Mouse (Mus musculus): ENCODE measurements at regions not wholly inside any gene's neighbourhood (a gene's known extent, or its start where the extent isn't known, plus 50 kb on each side); places are given as distances from the start of the nearest gene placed in this dataset.

DNA sequence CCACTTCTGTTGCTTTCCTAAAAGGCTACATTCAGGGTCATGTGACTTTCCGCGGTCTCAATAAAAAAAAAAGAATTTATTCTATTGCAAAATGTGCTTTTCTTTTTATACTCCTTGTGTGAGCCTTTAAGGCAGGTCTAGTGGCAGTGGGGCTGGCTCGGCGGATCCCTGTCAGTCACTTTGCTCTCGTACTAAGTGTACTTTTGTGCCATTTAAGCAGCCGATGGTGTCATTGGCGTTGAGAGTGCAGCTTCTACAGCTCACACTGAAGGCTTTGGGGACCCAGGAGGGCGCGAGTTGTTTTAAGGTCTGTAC is 313.1 kb downstream of the Mtx2 start:
- Histone ChIP-seq H3K4me3 (ENCODE audit: low read depth, low read length) (no peak overlapping the region), H3K27me3 (ENCODE audit: control insufficient read depth, insufficient read depth, low read length, poor library complexity, severe bottlenecking) (peaks cover 1% of the 10 kb centered on the region; the same call in 1 of the 2 replicates), H3K36me3 (ENCODE audit: control insufficient read depth, insufficient read depth, low read length, poor library complexity, severe bottlenecking) (no peaks in the 10 kb centered on the region), H3K27ac (ENCODE audit: insufficient read depth, low read length) (no peak overlapping the region), H3K9me3 (replicated peaks; ENCODE audit: control insufficient read depth, insufficient read depth, low read length, poor library complexity, severe bottlenecking) (no peaks in the 10 kb centered on the region), H3K9ac (ENCODE audit: low read depth, poor library complexity, severe bottlenecking) (no peak overlapping the region), H3K4me1 (ENCODE audit: control insufficient read depth, insufficient read depth, low read length) (no peaks in the 10 kb centered on the region)
- TF ChIP-seq EP300 (IDR thresholded peaks at IDR 0.05; ENCODE audit: insufficient read depth, low read depth, low read length) (no peak), POLR2A (IDR thresholded peaks at IDR 0.05; ENCODE audit: insufficient read depth, low read length) (no peak), CTCF (IDR thresholded peaks at IDR 0.05; ENCODE audit: low read depth, low read length) (no peak)

DNA sequence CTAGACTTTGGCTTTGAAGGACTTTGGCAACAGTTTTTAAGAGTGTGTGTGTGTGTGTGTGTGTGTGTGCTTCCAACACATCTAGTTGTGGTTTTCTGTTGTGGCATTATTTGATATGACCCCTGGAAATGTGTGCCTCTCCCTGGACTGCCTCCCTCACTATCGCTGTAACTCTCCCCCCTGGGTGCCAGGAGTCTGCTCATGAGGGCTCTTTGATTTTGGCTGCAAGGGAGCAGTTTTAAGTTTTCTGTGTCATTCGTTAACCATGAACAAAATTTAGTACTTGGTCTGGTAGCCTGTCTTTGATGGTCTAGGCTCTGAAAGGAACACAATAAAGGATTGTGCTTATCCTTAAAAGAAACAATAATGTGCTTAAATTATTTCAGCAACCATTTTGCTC is 313.9 kb downstream of the Mtx2 start:
- Histone ChIP-seq H3K4me3 (ENCODE audit: low read depth, low read length) (no peak overlapping the region), H3K27me3 (ENCODE audit: control insufficient read depth, insufficient read depth, low read length, poor library complexity, severe bottlenecking) (peaks cover 1% of the 10 kb centered on the region; the same call in 1 of the 2 replicates), H3K9ac (ENCODE audit: low read depth, poor library complexity, severe bottlenecking) (no peak overlapping the region), H3K27ac (ENCODE audit: insufficient read depth, low read length) (no peak overlapping the region), H3K36me3 (ENCODE audit: control insufficient read depth, insufficient read depth, low read length, poor library complexity, severe bottlenecking) (no peaks in the 10 kb centered on the region), H3K4me1 (ENCODE audit: control insufficient read depth, insufficient read depth, low read length) (no peaks in the 10 kb centered on the region), H3K9me3 (replicated peaks; ENCODE audit: control insufficient read depth, insufficient read depth, low read length, poor library complexity, severe bottlenecking) (no peaks in the 10 kb centered on the region)
- TF ChIP-seq POLR2A (IDR thresholded peaks at IDR 0.05; ENCODE audit: insufficient read depth, low read length): no peak
- no peak for TF ChIP-seq CTCF (IDR thresholded peaks at IDR 0.05; ENCODE audit: low read depth, low read length)
- TF ChIP-seq EP300 (IDR thresholded peaks at IDR 0.05; ENCODE audit: insufficient read depth, low read depth, low read length): no peak

- Histone ChIP-seq H3K4me3 (ENCODE audit: low read depth, low read length) (no peak overlapping the region), H3K27ac (ENCODE audit: insufficient read depth, low read length) (no peak overlapping the region), H3K27me3 (ENCODE audit: control insufficient read depth, insufficient read depth, low read length, poor library complexity, severe bottlenecking) (peaks cover 1% of the 10 kb centered on the region; the same call in 1 of the 2 replicates), H3K9ac (ENCODE audit: low read depth, poor library complexity, severe bottlenecking) (no peak overlapping the region), H3K36me3 (ENCODE audit: control insufficient read depth, insufficient read depth, low read length, poor library complexity, severe bottlenecking) (no peaks in the 10 kb centered on the region), H3K9me3 (replicated peaks; ENCODE audit: control insufficient read depth, insufficient read depth, low read length, poor library complexity, severe bottlenecking) (no peaks in the 10 kb centered on the region), H3K4me1 (ENCODE audit: control insufficient read depth, insufficient read depth, low read length) (no peaks in the 10 kb centered on the region)
- TF ChIP-seq POLR2A (IDR thresholded peaks at IDR 0.05; ENCODE audit: insufficient read depth, low read length) (no peak), EP300 (IDR thresholded peaks at IDR 0.05; ENCODE audit: insufficient read depth, low read depth, low read length) (no peak), CTCF (IDR thresholded peaks at IDR 0.05; ENCODE audit: low read depth, low read length) (no peak)
Observed at GRCm38 (mm10) chr2:75142675-75143074, 317.1 kb downstream of the Mtx2 start.

GRCm38 (mm10) chr2:75144861-75145260 is 319.3 kb downstream of the Mtx2 start:
- Histone ChIP-seq H3K27ac (ENCODE audit: insufficient read depth, low read length) (no peak overlapping the region), H3K9ac (ENCODE audit: low read depth, poor library complexity, severe bottlenecking) (no peak overlapping the region), H3K36me3 (ENCODE audit: control insufficient read depth, insufficient read depth, low read length, poor library complexity, severe bottlenecking) (no peaks in the 10 kb centered on the region), H3K9me3 (replicated peaks; ENCODE audit: control insufficient read depth, insufficient read depth, low read length, poor library complexity, severe bottlenecking) (no peaks in the 10 kb centered on the region), H3K4me3 (ENCODE audit: low read depth, low read length) (no peak overlapping the region), H3K4me1 (ENCODE audit: control insufficient read depth, insufficient read depth, low read length) (no peaks in the 10 kb centered on the region), H3K27me3 (ENCODE audit: control insufficient read depth, insufficient read depth, low read length, poor library complexity, severe bottlenecking) (no peaks in the 10 kb centered on the region)
- TF ChIP-seq CTCF (IDR thresholded peaks at IDR 0.05; ENCODE audit: low read depth, low read length): no peak
- no peak for TF ChIP-seq POLR2A (IDR thresholded peaks at IDR 0.05; ENCODE audit: insufficient read depth, low read length)

DNA sequence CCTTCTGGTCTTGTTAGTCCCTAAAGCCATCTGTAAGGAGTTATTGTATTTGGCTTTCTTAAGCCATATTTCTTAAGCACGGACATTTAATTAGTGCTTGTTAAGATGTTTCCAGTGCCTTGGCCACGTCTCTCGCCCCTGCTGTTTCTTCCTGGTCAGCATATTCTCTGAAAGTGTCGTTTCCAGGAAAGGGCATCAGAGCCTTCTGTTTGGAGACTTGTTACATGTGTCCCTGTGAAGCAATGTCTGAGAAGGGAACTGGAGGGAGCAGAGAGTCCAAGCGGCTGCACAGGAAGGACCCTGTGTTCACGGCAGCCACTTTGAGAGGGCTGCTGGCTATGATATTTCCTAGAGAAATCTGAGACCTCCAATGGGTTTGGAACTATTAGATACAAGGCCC is 320.7 kb downstream of the Mtx2 start:
- TF ChIP-seq POLR2A (IDR thresholded peaks at IDR 0.05; ENCODE audit: insufficient read depth, low read length) (no peak), CTCF (IDR thresholded peaks at IDR 0.05; ENCODE audit: low read depth, low read length) (no peak), EP300 (IDR thresholded peaks at IDR 0.05; ENCODE audit: insufficient read depth, low read depth, low read length) (no peak)
- Histone ChIP-seq H3K4me1 (ENCODE audit: control insufficient read depth, insufficient read depth, low read length) (no peaks in the 10 kb centered on the region), H3K27me3 (ENCODE audit: control insufficient read depth, insufficient read depth, low read length, poor library complexity, severe bottlenecking) (no peaks in the 10 kb centered on the region), H3K36me3 (ENCODE audit: control insufficient read depth, insufficient read depth, low read length, poor library complexity, severe bottlenecking) (no peaks in the 10 kb centered on the region), H3K4me3 (ENCODE audit: low read depth, low read length) (no peak overlapping the region), H3K9ac (ENCODE audit: low read depth, poor library complexity, severe bottlenecking) (no peak overlapping the region), H3K27ac (ENCODE audit: insufficient read depth, low read length) (no peak overlapping the region), H3K9me3 (replicated peaks; ENCODE audit: control insufficient read depth, insufficient read depth, low read length, poor library complexity, severe bottlenecking) (no peaks in the 10 kb centered on the region)

DNA sequence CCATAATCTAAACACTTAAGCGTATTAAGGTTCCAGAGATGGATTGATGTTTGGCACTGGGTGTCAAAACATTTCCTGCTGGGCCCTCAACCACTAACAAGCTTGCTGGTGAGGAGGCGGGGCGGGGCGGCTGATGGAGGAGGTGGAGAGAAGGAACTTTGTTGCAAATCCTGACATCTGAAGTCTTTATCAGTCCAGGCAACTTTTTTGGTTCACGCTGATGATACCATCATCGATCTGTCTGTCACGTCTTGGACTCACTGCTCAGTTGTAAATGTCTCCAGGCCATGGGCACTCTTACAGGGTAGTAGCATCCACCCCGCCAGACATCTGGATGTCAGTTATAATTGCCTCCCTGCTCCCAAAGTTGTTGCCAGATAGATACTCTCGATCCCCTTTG is 321.8 kb downstream of the Mtx2 start:
- H3K9ac ChIP-seq (ENCODE audit: low read depth, poor library complexity, severe bottlenecking): no peak overlapping the region
- H3K36me3 ChIP-seq (ENCODE audit: control insufficient read depth, insufficient read depth, low read length, poor library complexity, severe bottlenecking): no peaks in the 10 kb centered on the region
- H3K4me3 ChIP-seq (ENCODE audit: low read depth, low read length): no peak overlapping the region
- TF ChIP-seq POLR2A (IDR thresholded peaks at IDR 0.05; ENCODE audit: insufficient read depth, low read length) (no peak), EP300 (IDR thresholded peaks at IDR 0.05; ENCODE audit: insufficient read depth, low read depth, low read length) (no peak), CTCF (IDR thresholded peaks at IDR 0.05; ENCODE audit: low read depth, low read length) (no peak)
- no peaks in the 10 kb centered on the region for H3K27me3 ChIP-seq (ENCODE audit: control insufficient read depth, insufficient read depth, low read length, poor library complexity, severe bottlenecking)
- H3K9me3 ChIP-seq (replicated peaks; ENCODE audit: control insufficient read depth, insufficient read depth, low read length, poor library complexity, severe bottlenecking): no peaks in the 10 kb centered on the region
- no peak overlapping the region for H3K27ac ChIP-seq (ENCODE audit: insufficient read depth, low read length)
- H3K4me1 ChIP-seq (ENCODE audit: control insufficient read depth, insufficient read depth, low read length): no peaks in the 10 kb centered on the region
